Mouse (Mus musculus): ENCODE data around the gene Ercc5. TPM values are rescaled to one million over a fixed set of nuclear protein-coding genes. Genes with fewer than 3 reads are reported as not detected.

Ercc5 gene
- polyA plus RNA-seq, 1 experiment from 2014 or later, result 31.1 TPM

DNA sequence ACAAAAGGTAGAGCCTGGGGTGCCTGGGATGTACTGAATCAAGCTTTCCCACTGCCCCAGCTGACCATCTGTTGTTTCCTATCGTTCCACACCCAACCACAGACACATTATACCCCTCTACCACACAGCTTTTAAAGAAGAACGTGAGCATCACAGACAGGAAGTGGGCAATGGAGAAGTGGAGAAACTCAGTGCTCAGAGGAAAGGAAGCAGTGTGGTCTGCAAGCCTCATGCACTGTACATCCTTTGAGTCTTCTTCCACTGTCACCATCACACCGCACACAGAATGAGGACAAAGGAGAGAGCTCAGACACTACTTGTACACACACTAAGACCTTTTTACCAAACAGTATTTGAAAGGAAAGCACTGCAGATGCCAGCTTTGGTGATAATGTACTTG lies 25.3 kb upstream of the Ercc5 start:
- no peaks in the 10 kb centered on the region for H3K9me3 ChIP-seq (ENCODE audit: control insufficient read depth, low read length)
- no peak overlapping the region for H3K4me3 ChIP-seq (replicated peaks; ENCODE audit: low read length)
- H3K27ac ChIP-seq, result no peak overlapping the region
- ATAC-seq (ENCODE audit: low FRiP score) (no peak), DNase-seq (ENCODE audit: low spot score) (no peak)
- H3K4me2 ChIP-seq (replicated peaks), result no peak overlapping the region
- WGBS, result 88% methylated on average over 3 of the region's 3 CpGs
- peaks cover 13% of the 10 kb centered on the region for H3K36me3 ChIP-seq (replicated peaks; ENCODE audit: control insufficient read depth, insufficient read depth)
- H3K9ac ChIP-seq, result no peak overlapping the region
- no peaks in the 10 kb centered on the region for H3K27me3 ChIP-seq (ENCODE audit: control insufficient read depth, insufficient read depth, low read length)
- H3K4me1 ChIP-seq (replicated peaks; ENCODE audit: control insufficient read depth, insufficient read depth, low read length), result peaks cover 18% of the 10 kb centered on the region

DNA sequence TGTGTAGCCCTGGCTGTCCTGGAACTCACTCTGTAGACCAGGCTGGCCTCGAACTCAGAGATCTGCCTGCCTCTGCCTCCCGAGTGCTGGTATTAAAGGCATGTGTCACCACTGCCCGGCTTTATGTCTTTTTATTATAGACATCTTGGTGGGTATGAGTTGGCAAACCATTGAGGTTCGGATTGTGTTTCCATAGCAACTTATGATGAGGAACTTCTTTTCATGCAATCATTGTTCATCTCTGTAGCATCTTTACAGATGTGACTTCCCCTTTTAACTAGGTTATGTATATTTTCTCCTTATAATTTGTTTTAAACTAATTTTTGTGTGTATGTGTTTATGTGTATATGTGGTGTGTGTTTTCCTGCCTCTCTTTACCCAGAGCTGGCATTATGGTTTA lies 22.0 kb upstream of the Ercc5 start:
- no peak for ATAC-seq (ENCODE audit: low FRiP score)

DNA sequence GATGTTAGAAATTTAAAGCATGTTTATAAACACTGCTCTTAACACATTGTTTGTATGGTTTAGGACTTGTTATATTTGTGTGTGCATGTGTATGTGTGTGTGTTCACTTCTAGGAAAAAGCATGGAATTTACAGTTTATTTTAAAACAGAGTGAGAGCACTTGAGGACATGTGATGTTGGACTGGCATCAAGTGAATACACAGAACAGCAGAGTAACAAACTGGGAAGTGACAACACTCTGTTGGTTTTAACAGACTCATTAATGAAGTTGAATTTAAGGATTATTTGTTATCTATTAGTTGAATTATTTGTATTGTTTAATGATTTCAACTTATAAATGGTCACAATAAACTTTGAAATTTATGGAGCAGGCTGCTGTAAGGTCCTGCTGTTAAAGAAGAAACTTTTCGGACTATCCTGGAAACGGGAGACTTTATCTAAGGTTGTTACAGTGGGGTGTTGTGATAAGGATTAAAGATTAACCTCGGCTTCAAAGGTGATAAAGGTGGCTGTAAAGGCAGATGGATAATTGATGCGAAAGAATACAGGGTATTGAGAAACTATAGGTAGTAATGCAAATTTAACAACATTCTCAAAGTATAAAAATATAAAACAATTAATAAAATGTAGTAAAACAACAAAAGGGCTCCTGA lies 17.5 kb upstream of the Ercc5 start:
- 87% methylated on average over 4 of the region's 4 CpGs for WGBS
- peaks cover 56% of the 10 kb centered on the region for H3K36me3 ChIP-seq (replicated peaks; ENCODE audit: control insufficient read depth, insufficient read depth)

More for the DNA sequence above, 22.0 kb upstream of the Ercc5 start:
- Histone ChIP-seq H3K27ac (no peak overlapping the region), H3K27me3 (ENCODE audit: control insufficient read depth, insufficient read depth, low read length) (no peaks in the 10 kb centered on the region), H3K4me1 (replicated peaks; ENCODE audit: control insufficient read depth, insufficient read depth, low read length) (peaks cover 12% of the 10 kb centered on the region), H3K4me2 (replicated peaks) (no peak overlapping the region), H3K9me3 (ENCODE audit: control insufficient read depth, low read length) (no peaks in the 10 kb centered on the region), H3K4me3 (replicated peaks; ENCODE audit: low read length) (no peak overlapping the region), H3K9ac (no peak overlapping the region), H3K36me3 (replicated peaks; ENCODE audit: control insufficient read depth, insufficient read depth) (peaks cover 43% of the 10 kb centered on the region)
- 93% methylated on average over 4 of the region's 4 CpGs for WGBS
- DNase-seq (ENCODE audit: low spot score), result no peak

DNA sequence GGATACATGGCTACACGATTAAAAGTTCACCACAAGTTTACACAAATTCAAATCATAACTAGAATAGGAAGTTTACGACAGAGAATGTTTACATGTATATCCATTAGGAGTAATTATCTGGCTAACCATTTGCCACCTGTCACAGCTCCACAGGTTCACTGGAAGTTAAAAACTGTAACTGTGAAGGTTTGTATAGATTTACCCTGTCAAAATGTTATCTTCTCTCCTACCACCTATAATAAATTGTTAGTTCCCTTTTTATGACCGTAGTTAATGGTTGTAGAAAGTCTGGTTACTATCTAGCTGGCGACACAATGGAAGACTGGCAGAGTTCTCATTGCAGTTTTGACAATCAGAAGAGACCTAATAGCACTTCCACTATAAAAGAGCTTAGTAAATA lies 7.3 kb upstream of the Ercc5 start:
- no peak overlapping the region for H3K9ac ChIP-seq
- H3K4me1 ChIP-seq (replicated peaks; ENCODE audit: control insufficient read depth, insufficient read depth, low read length), result no peaks in the 10 kb centered on the region
- ATAC-seq (ENCODE audit: low FRiP score) (no peak), DNase-seq (ENCODE audit: low spot score) (no peak)
- no peaks in the 10 kb centered on the region for H3K27me3 ChIP-seq (ENCODE audit: control insufficient read depth, insufficient read depth, low read length)
- H3K4me3 ChIP-seq (replicated peaks; ENCODE audit: low read length), result no peak overlapping the region
- no peak overlapping the region for H3K27ac ChIP-seq
- peaks cover 71% of the 10 kb centered on the region for H3K36me3 ChIP-seq (replicated peaks; ENCODE audit: control insufficient read depth, insufficient read depth)
- H3K4me2 ChIP-seq (replicated peaks), result no peak overlapping the region
- no peaks in the 10 kb centered on the region for H3K9me3 ChIP-seq (ENCODE audit: control insufficient read depth, low read length)
- 91% methylated on average over 4 of the region's 4 CpGs for WGBS

More for the DNA sequence above, 17.5 kb upstream of the Ercc5 start:
- no peaks in the 10 kb centered on the region for H3K27me3 ChIP-seq (ENCODE audit: control insufficient read depth, insufficient read depth, low read length)
- DNase-seq (ENCODE audit: low spot score) (no peak), ATAC-seq (ENCODE audit: low FRiP score) (no peak)
- H3K9me3 ChIP-seq (ENCODE audit: control insufficient read depth, low read length), result no peaks in the 10 kb centered on the region
- no peaks in the 10 kb centered on the region for H3K4me1 ChIP-seq (replicated peaks; ENCODE audit: control insufficient read depth, insufficient read depth, low read length)
- H3K4me3 ChIP-seq (replicated peaks; ENCODE audit: low read length), result no peak overlapping the region
- no peak overlapping the region for H3K9ac ChIP-seq
- no peak overlapping the region for H3K27ac ChIP-seq
- H3K4me2 ChIP-seq (replicated peaks), result no peak overlapping the region

DNA sequence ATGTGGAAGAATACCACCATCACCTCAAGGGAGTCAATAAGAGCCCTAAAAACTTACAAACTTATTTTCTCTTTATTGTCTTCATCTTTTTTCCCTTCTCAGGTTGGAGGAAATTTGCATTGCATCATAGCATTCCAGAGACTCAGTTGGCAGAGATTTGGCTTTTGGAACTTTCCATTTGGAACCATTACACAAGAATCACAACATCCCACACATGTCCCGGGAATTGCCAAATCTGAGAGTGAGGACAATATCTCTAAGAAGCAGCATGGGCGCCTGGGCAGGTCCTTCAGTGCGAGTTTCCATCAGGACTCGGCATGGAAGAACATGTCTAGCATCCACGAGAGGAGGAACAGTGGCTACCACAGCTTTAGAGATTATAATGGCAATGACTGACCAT lies 4.8 kb upstream of the Ercc5 start:
- DNase-seq (ENCODE audit: low spot score) (no peak), ATAC-seq (ENCODE audit: low FRiP score) (no peak)
- H3K36me3 ChIP-seq (replicated peaks; ENCODE audit: control insufficient read depth, insufficient read depth), result peaks cover 67% of the 10 kb centered on the region
- H3K9me3 ChIP-seq (ENCODE audit: control insufficient read depth, low read length), result no peaks in the 10 kb centered on the region
- H3K4me1 ChIP-seq (replicated peaks; ENCODE audit: control insufficient read depth, insufficient read depth, low read length), result peaks cover 4% of the 10 kb centered on the region; the same call in 1 of the 2 replicates
- no peak overlapping the region for H3K4me2 ChIP-seq (replicated peaks)
- no peak overlapping the region for H3K27ac ChIP-seq
- H3K4me3 ChIP-seq (replicated peaks; ENCODE audit: low read length), result no peak overlapping the region
- H3K27me3 ChIP-seq (ENCODE audit: control insufficient read depth, insufficient read depth, low read length), result no peaks in the 10 kb centered on the region
- 91% methylated on average over 5 of the region's 5 CpGs for WGBS
- H3K9ac ChIP-seq, result no peak overlapping the region

DNA sequence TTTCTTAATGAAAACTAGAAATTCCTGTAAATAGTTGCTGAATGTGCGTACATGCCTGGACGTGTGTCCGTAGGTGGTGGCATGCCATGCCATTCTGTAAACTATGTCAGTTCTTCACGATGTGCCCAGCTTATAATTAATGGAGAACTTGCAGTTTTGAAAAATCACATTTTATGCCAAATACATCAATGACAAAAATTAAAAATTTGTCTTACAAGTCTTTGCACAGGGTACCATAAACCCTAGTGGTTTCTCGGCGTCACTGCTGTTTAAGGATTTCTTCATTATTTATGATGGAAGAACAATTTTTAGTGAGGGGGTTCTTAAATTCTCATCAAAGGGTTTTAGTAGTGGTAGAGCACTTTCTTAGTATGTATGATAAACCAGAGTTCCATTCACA lies 1.2 kb downstream of the Ercc5 start:
- 27% methylated on average over 6 of the region's 6 CpGs for WGBS
- DNase-seq (ENCODE audit: low spot score) (peak; percentile 32), ATAC-seq (ENCODE audit: low FRiP score) (no peak)
- Histone ChIP-seq H3K9me3 (ENCODE audit: control insufficient read depth, low read length) (no peaks in the 10 kb centered on the region), H3K4me2 (replicated peaks) (peak overlapping the region; percentile 82), H3K27me3 (ENCODE audit: control insufficient read depth, insufficient read depth, low read length) (no peaks in the 10 kb centered on the region), H3K36me3 (replicated peaks; ENCODE audit: control insufficient read depth, insufficient read depth) (peaks cover 11% of the 10 kb centered on the region), H3K9ac (peak overlapping the region; percentile 93), H3K4me1 (replicated peaks; ENCODE audit: control insufficient read depth, insufficient read depth, low read length) (peaks cover 14% of the 10 kb centered on the region), H3K4me3 (replicated peaks; ENCODE audit: low read length) (peak overlapping the region; percentile 96), H3K27ac (peak overlapping the region; percentile 99)

DNA sequence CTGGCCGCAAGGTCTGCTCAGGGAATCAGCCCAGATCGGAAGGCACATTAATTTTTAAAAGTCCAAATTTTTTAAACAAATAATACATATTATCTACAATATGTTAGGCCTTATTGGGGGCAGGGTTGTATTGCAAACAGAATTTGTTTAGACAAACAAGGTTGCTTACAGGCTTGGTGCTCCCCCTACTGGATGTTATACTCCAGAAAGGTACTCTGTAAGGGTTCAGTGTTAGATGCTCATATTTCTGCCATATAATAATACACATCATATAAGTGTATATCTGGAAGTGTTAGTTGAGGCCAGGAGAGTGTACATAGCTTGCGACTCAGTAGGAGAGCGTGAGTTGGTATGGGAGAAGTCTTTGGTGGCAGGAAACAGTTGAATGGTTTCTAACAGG lies 7.7 kb downstream of the Ercc5 start:
- no peak overlapping the region for H3K4me3 ChIP-seq (replicated peaks; ENCODE audit: low read length)
- no peak overlapping the region for H3K4me2 ChIP-seq (replicated peaks)
- H3K4me1 ChIP-seq (replicated peaks; ENCODE audit: control insufficient read depth, insufficient read depth, low read length), result no peaks in the 10 kb centered on the region
- peaks cover 36% of the 10 kb centered on the region for H3K36me3 ChIP-seq (replicated peaks; ENCODE audit: control insufficient read depth, insufficient read depth)
- no peak overlapping the region for H3K9ac ChIP-seq
- no peaks in the 10 kb centered on the region for H3K9me3 ChIP-seq (ENCODE audit: control insufficient read depth, low read length)
- DNase-seq (ENCODE audit: low spot score), result no peak
- WGBS, result 95% methylated on average over 4 of the region's 4 CpGs
- no peak overlapping the region for H3K27ac ChIP-seq
- no peaks in the 10 kb centered on the region for H3K27me3 ChIP-seq (ENCODE audit: control insufficient read depth, insufficient read depth, low read length)
- ATAC-seq (ENCODE audit: low FRiP score), result no peak

DNA sequence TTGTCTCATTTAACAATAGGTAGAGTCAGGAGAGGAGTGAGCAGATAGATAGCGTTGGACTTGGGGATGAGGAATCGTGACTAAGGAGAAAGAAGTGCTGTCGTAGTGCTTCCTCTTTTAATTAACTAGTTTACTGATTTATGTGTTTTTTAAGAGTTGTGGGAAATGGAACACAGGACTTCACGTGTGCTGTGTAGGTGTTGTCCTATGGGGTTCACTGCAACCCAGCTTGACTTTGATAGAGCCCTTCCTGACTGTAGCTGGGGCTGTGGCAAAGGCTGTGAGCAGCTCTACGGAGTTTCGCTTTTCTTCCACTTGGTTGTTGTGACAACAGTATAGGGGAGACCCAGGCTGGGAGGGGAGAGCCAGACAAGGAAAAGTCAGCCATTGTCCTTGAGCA lies 10.8 kb downstream of the Ercc5 start:
- no peak for DNase-seq (ENCODE audit: low spot score)
- Histone ChIP-seq H3K27me3 (ENCODE audit: control insufficient read depth, insufficient read depth, low read length) (no peaks in the 10 kb centered on the region), H3K27ac (no peak overlapping the region), H3K4me2 (replicated peaks) (no peak overlapping the region), H3K9ac (no peak overlapping the region), H3K4me3 (replicated peaks; ENCODE audit: low read length) (no peak overlapping the region), H3K4me1 (replicated peaks; ENCODE audit: control insufficient read depth, insufficient read depth, low read length) (no peaks in the 10 kb centered on the region), H3K36me3 (replicated peaks; ENCODE audit: control insufficient read depth, insufficient read depth) (peaks cover 65% of the 10 kb centered on the region), H3K9me3 (ENCODE audit: control insufficient read depth, low read length) (no peaks in the 10 kb centered on the region)
- ATAC-seq (ENCODE audit: low FRiP score), result no peak
- 87% methylated on average over 6 of the region's 6 CpGs for WGBS

DNA sequence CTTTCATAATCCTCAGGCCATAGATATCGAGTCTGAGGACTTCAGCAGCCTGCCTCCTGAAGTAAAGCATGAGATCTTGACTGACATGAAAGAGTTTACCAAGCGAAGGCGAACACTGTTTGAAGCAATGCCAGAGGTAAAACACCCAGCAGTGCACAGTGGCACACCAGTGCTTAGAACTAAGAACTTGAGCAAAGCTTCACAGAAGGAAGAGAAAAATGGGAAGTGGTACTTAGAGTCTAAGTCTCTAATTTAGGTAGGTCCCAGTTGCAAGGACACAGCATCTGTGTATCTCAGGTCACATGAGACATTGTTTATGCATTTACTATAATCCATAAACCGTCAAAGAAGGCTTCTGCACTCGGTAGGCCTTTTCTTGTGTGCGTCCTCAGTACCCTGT lies 14.3 kb downstream of the Ercc5 start:
- ATAC-seq (ENCODE audit: low FRiP score) (no peak), DNase-seq (ENCODE audit: low spot score) (no peak)
- Histone ChIP-seq H3K9me3 (ENCODE audit: control insufficient read depth, low read length) (no peaks in the 10 kb centered on the region), H3K27me3 (ENCODE audit: control insufficient read depth, insufficient read depth, low read length) (no peaks in the 10 kb centered on the region), H3K27ac (no peak overlapping the region), H3K36me3 (replicated peaks; ENCODE audit: control insufficient read depth, insufficient read depth) (peaks cover 95% of the 10 kb centered on the region), H3K4me2 (replicated peaks) (no peak overlapping the region), H3K9ac (no peak overlapping the region), H3K4me1 (replicated peaks; ENCODE audit: control insufficient read depth, insufficient read depth, low read length) (no peaks in the 10 kb centered on the region), H3K4me3 (replicated peaks; ENCODE audit: low read length) (no peak overlapping the region)
- WGBS, result 95% methylated on average over 6 of the region's 6 CpGs

DNA sequence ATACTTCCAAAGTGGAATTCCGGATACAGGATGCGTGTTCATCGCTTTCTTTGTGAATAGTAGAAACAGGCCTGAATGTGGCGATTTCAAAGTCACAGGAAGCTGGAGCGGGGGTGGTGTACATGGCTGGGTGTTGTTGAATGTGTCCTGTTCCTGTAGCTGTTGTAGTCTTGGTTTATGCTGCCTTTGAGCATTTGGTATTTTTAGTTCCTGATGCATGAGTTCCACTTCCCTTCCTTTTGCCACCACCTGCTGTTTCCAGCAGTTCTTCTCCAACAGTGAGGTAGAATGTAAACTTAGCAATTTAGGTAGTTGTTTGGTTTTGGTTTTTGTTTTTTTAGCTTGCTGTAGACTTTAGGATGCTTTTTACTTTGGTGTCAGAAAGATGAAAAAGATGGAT lies 14.8 kb downstream of the Ercc5 start:
- Histone ChIP-seq H3K4me2 (replicated peaks) (no peak overlapping the region), H3K4me1 (replicated peaks; ENCODE audit: control insufficient read depth, insufficient read depth, low read length) (no peaks in the 10 kb centered on the region), H3K36me3 (replicated peaks; ENCODE audit: control insufficient read depth, insufficient read depth) (peaks cover 95% of the 10 kb centered on the region), H3K27ac (no peak overlapping the region), H3K27me3 (ENCODE audit: control insufficient read depth, insufficient read depth, low read length) (no peaks in the 10 kb centered on the region), H3K9me3 (ENCODE audit: control insufficient read depth, low read length) (no peaks in the 10 kb centered on the region), H3K9ac (no peak overlapping the region), H3K4me3 (replicated peaks; ENCODE audit: low read length) (no peak overlapping the region)
- ATAC-seq (ENCODE audit: low FRiP score) (no peak), DNase-seq (ENCODE audit: low spot score) (no peak)
- 91% methylated on average over 5 of the region's 5 CpGs for WGBS

Data from hindbrain, embryonic 14.5 days (tissue).